Mouse (Mus musculus) kidney, postnatal 36 days (tissue): ENCODE results near the gene Olfr805.

ENCODE experiments used
- DNase-seq, 2 experiments: peaks; one replicate each; pipeline ENCODE4 v3.0.0; 2021 to 2022; ENCODE audit warnings: mixed read lengths in 2 of 2

Olfr805 gene

GRCm38 (mm10) chr10:129729275-129729674 lies at the start of gene Olfr805:
Gene Olfr805, minus strand, starts transcription at chr10:129729375.
- no peak for DNase-seq

GRCm38 (mm10) chr10:129778123-129778522 lies 48.9 kb upstream of the Olfr805 start:
- no peak for DNase-seq

GRCm38 (mm10) chr10:129774338-129774737 lies 45.2 kb upstream of the Olfr805 start, which contains the start of gene Olfr809:
Gene Olfr809, plus strand, starts transcription at chr10:129774638.
- no peak for DNase-seq

- DNase-seq = no peak
These were observed 36.0 kb upstream of the Olfr805 start, which contains the start of gene Olfr808 for GRCm38 (mm10) chr10:129765182-129765581. Gene Olfr808, plus strand, starts transcription at chr10:129765482.

- DNase-seq = no peak
These were observed 28.5 kb upstream of the Olfr805 start, which contains the start of gene Olfr807 for GRCm38 (mm10) chr10:129757693-129758092. Gene Olfr807, minus strand, starts transcription at chr10:129757793.

- DNase-seq = no peak
These were observed 12.6 kb upstream of the Olfr805 start, which contains the start of gene Olfr806 for GRCm38 (mm10) chr10:129741821-129742220. Gene Olfr806, minus strand, starts transcription at chr10:129741921.

- DNase-seq = no peak
These were observed 26.3 kb downstream of the Olfr805 start, which contains the start of gene Olfr804 for GRCm38 (mm10) chr10:129702910-129703309. Gene Olfr804, plus strand, starts transcription at chr10:129703210.

- no peak for DNase-seq
These were observed 35.0 kb downstream of the Olfr805 start, which contains the start of gene Olfr803 for GRCm38 (mm10) chr10:129694186-129694585. Gene Olfr803, minus strand, starts transcription at chr10:129694286.

GRCm38 (mm10) chr10:129688069-129688468 lies 41.1 kb downstream of the Olfr805 start, which contains the start of gene Olfr802:
Gene Olfr802, minus strand, starts transcription at chr10:129688169.
- DNase-seq = no peak

GRCm38 (mm10) chr10:129673765-129674164 lies 55.4 kb downstream of the Olfr805 start, which contains the start of gene Olfr801:
Gene Olfr801, minus strand, starts transcription at chr10:129673865.
- no peak for DNase-seq
